Mouse (Mus musculus): ENCODE results near the gene Gm13277. TPM values are rescaled to one million over a fixed set of nuclear protein-coding genes. Genes with fewer than 3 reads are reported as not detected.
A peak's percentile ranks its signal among the peaks of the same experiment; 100 is the strongest.
"Not testable (repeated sequence)": the region's sequence is repeated elsewhere in the genome, so short reads cannot be mapped to it uniquely, and the experiment has no call there.

Gene Gm13277
- total RNA-seq, 2 experiments from 2014 or later = not detected

DNA sequence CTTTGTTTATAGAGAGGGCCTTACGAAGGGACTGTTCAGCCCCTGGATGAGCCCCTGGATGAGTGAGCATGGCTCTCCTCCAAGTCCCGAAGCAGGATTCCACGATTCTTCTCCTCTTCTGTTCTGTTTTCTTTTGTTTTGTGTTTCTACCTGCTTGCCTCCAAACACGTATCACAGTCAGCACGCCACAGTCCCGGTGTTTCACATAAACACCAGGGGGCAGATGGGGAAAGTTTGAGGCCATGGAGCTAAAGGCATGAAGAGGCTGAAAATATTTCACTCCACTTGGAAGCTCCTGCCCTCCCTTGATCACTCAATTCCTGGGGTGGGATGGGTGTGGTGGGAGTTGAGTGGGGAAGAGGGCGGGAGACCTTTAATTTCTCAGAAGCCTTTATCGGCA is 26.7 kb upstream of the Gm13277 start:
- peak; percentile 43 for TF ChIP-seq CTCF (conservative IDR thresholded peaks at IDR 0.05)
- not testable (repeated sequence) for H3K4me3 ChIP-seq, H3K27ac ChIP-seq
- peak; percentile 60 to 73 for DNase-seq (ENCODE audit: low spot score in 2 of 2)

DNA sequence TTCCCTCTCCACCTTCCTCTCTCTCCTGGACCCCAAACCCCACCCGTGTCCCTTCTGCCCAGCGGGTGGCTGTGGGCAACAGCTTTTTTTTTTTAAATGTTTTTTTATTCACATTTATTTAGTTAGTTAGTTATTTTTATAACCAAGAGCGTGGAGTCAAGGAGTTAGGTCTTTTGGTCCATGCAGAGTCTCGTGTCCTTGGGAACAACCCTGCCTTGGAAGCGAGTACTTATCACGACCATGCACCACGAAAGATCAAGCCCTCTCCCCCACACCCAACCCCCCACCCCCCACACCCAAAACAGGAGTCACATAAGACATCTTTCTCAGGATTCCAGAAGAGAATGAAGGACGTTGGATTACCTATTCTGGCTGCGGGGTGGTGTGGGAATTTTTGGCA is 26.1 kb upstream of the Gm13277 start:
- not testable (repeated sequence) for H3K27ac ChIP-seq; H3K4me3 ChIP-seq; DNase-seq (ENCODE audit: low spot score in 2 of 2)

DNA sequence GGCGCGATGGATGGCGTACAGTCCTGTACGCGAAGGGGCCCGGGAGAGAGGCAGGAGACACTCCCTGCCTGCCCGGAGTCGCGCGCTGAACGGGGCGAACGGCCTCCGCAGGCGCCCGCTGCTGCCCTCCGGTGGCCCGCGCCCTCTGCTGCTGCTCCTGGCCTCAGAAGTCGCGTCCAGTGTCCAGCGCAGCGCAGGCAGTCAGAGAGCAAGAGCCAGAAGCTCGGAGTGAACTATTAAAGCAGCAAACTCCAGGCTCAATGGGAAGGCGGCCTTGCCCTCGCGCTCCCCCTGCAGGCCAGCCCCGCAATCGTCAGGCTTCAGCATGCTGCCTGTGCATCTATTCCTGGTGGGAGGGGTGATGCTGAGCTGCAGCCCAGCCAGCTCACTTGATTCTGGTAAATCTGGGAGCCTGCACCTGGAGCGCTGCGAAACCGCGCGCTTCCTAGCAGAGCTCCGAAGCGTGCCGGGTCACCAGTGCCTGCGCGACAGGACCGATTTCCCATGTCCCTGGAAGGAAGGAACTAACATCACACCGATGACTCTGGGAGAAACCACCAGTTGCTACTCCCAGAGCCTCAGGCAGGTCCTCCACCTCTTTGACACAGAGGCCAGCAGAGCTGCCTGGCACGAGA is 24.9 kb upstream of the Gm13277 start:
- not testable (repeated sequence) for H3K27ac ChIP-seq
- TF ChIP-seq CTCF (conservative IDR thresholded peaks at IDR 0.05) = peak; percentile 71
- H3K4me3 ChIP-seq = peak overlapping the region; percentile 29; the same call in 1 of the 2 replicates
- DNase-seq (ENCODE audit: low spot score in 2 of 2) = peak; percentile 16 to 25

DNA sequence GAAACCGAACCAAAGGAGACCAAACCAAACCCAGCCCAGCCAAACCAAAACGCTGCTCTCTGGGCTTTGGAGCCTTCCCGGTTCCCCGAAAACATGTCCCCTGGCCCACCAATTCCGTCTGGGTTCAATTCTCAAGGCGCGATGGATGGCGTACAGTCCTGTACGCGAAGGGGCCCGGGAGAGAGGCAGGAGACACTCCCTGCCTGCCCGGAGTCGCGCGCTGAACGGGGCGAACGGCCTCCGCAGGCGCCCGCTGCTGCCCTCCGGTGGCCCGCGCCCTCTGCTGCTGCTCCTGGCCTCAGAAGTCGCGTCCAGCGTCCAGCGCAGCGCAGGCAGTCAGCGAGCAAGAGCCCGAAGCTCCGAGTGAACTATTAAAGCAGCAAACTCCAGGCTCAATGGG is 14.9 kb upstream of the Gm13277 start, which contains the start of gene Gm13290:
Gene Gm13290 (plus strand): TSS at position 301 of the 400 bp plus-strand sequence.
- H3K4me3 ChIP-seq; H3K27ac ChIP-seq; DNase-seq (ENCODE audit: low spot score in 2 of 2): not testable (repeated sequence)

DNA sequence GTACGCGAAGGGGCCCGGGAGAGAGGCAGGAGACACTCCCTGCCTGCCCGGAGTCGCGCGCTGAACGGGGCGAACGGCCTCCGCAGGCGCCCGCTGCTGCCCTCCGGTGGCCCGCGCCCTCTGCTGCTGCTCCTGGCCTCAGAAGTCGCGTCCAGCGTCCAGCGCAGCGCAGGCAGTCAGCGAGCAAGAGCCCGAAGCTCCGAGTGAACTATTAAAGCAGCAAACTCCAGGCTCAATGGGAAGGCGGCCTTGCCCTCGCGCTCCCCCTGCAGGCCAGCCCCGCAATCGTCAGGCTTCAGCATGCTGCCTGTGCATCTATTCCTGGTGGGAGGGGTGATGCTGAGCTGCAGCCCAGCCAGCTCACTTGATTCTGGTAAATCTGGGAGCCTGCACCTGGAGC is 11.8 kb upstream of the Gm13277 start, which contains the start of gene Gm13289:
Gene Gm13289 (plus strand): TSS at position 301 of the 400 bp plus-strand sequence.
- not testable (repeated sequence) for DNase-seq (ENCODE audit: low spot score in 2 of 2); H3K27ac ChIP-seq; H3K4me3 ChIP-seq

DNA sequence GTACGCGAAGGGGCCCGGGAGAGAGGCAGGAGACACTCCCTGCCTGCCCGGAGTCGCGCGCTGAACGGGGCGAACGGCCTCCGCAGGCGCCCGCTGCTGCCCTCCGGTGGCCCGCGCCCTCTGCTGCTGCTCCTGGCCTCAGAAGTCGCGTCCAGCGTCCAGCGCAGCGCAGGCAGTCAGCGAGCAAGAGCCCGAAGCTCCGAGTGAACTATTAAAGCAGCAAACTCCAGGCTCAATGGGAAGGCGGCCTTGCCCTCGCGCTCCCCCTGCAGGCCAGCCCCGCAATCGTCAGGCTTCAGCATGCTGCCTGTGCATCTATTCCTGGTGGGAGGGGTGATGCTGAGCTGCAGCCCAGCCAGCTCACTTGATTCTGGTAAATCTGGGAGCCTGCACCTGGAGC is 8.9 kb upstream of the Gm13277 start, which contains the start of gene Gm13272:
Gene Gm13272 (plus strand): TSS at position 301 of the 400 bp plus-strand sequence.
- not testable (repeated sequence) for H3K27ac ChIP-seq; DNase-seq (ENCODE audit: low spot score in 2 of 2); H3K4me3 ChIP-seq

DNA sequence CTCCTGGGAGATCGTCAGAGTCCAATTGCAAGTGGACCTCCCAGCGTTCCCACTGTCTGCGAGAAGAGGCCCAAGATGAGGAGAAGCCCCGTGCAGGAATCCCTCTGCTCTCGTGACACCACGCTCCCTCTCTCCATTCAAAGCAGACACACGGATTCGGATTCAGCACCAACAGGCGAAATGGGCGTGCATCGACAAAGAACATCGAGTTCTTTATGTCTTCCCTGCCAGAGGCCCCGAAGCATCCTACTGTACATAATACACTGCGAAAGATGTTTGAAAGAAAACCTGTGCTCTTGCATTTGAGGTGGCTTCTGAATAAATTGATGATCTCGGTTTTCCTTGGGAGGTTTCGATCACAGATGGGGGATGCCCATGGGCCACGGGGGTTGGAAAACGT is 8.1 kb upstream of the Gm13277 start:
- H3K4me3 ChIP-seq; DNase-seq (ENCODE audit: low spot score in 2 of 2); H3K27ac ChIP-seq: not testable (repeated sequence)

DNA sequence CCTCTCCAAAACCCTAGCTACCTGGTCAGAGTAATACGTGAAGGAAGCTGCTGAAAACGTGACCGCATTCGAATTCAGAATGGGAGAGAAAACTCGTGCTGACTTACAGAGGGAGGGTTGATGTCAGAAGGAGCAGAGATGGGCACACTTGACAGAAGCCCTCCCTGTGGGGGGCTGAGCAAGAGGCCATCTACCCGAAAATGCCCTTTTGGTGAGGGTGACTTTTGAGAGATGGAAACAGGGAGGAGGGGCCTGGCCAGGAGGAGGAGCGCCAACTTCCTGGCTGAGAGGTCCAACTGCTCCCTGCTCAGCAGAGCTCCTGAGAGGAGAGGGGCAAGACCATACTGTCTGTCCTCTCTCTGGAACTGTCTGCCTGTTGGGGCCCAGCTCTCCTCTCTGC is 6.6 kb upstream of the Gm13277 start, which contains the start of gene Ifnz:
Gene Ifnz (plus strand): TSS at position 301 of the 400 bp plus-strand sequence.
- not testable (repeated sequence) for DNase-seq (ENCODE audit: low spot score in 2 of 2); H3K4me3 ChIP-seq; H3K27ac ChIP-seq

DNA sequence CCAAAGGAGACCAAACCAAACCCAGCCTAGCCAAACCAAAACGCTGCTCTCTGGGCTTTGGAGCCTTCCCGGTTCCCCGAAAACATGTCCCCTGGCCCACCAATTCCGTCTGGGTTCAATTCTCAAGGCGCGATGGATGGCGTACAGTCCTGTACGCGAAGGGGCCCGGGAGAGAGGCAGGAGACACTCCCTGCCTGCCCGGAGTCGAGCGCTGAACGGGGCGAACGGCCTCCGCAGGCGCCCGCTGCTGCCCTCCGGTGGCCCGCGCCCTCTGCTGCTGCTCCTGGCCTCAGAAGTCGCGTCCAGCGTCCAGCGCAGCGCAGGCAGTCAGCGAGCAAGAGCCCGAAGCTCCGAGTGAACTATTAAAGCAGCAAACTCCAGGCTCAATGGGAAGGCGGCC is 6.1 kb upstream of the Gm13277 start:
- TF ChIP-seq CTCF (conservative IDR thresholded peaks at IDR 0.05) = peak; percentile 23
- not testable (repeated sequence) for DNase-seq (ENCODE audit: low spot score in 2 of 2); H3K4me3 ChIP-seq; H3K27ac ChIP-seq

DNA sequence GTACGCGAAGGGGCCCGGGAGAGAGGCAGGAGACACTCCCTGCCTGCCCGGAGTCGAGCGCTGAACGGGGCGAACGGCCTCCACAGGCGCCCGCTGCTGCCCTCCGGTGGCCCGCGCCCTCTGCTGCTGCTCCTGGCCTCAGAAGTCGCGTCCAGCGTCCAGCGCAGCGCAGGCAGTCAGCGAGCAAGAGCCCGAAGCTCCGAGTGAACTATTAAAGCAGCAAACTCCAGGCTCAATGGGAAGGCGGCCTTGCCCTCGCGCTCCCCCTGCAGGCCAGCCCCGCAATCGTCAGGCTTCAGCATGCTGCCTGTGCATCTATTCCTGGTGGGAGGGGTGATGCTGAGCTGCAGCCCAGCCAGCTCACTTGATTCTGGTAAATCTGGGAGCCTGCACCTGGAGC is 3.0 kb upstream of the Gm13277 start, which contains the start of gene Gm13276:
Gene Gm13276 (plus strand): TSS at position 301 of the 400 bp plus-strand sequence.
- not testable (repeated sequence) for DNase-seq (ENCODE audit: low spot score in 2 of 2); H3K27ac ChIP-seq; H3K4me3 ChIP-seq

DNA sequence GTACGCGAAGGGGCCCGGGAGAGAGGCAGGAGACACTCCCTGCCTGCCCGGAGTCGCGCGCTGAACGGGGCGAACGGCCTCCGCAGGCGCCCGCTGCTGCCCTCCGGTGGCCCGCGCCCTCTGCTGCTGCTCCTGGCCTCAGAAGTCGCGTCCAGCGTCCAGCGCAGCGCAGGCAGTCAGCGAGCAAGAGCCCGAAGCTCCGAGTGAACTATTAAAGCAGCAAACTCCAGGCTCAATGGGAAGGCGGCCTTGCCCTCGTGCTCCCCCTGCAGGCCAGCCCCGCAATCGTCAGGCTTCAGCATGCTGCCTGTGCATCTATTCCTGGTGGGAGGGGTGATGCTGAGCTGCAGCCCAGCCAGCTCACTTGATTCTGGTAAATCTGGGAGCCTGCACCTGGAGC is 2.8 kb downstream of the Gm13277 start, which contains the start of gene Gm13278:
Gene Gm13278 (plus strand): TSS at position 301 of the 400 bp plus-strand sequence.
- DNase-seq (ENCODE audit: low spot score in 2 of 2); H3K27ac ChIP-seq; H3K4me3 ChIP-seq: not testable (repeated sequence)

DNA sequence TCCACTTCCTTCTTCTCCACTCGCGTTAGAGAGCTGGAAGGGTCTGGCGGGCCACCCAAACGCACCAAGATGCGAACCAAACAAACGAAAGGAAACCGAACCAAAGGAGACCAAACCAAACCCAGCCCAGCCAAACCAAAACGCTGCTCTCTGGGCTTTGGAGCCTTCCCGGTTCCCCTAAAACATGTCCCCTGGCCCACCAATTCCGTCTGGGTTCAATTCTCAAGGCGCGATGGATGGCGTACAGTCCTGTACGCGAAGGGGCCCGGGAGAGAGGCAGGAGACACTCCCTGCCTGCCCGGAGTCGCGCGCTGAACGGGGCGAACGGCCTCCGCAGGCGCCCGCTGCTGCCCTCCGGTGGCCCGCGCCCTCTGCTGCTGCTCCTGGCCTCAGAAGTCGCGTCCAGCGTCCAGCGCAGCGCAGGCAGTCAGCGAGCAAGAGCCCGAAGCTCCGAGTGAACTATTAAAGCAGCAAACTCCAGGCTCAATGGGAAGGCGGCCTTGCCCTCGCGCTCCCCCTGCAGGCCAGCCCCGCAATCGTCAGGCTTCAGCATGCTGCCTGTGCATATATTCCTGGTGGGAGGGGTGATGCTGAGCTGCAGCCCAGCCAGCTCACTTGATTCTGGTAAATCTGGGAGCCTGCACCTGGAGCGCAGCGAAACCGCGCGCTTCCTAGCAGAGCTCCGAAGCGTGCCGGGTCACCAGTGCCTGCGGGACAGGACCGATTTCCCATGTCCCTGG is 5.7 kb downstream of the Gm13277 start, which contains the start of gene Gm13275:
Gene Gm13275 (plus strand): TSS at position 552 of the 740 bp plus-strand sequence.
- H3K4me3 ChIP-seq = peak within 1 kb of the TSS; percentile 14
- peak; percentile 41 to 60 for DNase-seq (ENCODE audit: low spot score in 2 of 2)
- peak; percentile 57 for TF ChIP-seq CTCF (conservative IDR thresholded peaks at IDR 0.05)
- not testable (repeated sequence) for H3K27ac ChIP-seq

DNA sequence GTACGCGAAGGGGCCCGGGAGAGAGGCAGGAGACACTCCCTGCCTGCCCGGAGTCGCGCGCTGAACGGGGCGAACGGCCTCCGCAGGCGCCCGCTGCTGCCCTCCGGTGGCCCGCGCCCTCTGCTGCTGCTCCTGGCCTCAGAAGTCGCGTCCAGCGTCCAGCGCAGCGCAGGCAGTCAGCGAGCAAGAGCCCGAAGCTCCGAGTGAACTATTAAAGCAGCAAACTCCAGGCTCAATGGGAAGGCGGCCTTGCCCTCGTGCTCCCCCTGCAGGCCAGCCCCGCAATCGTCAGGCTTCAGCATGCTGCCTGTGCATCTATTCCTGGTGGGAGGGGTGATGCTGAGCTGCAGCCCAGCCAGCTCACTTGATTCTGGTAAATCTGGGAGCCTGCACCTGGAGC is 8.7 kb downstream of the Gm13277 start, which contains the start of gene Gm13279:
Gene Gm13279 (plus strand): TSS at position 301 of the 400 bp plus-strand sequence.
- DNase-seq (ENCODE audit: low spot score in 2 of 2); H3K4me3 ChIP-seq; H3K27ac ChIP-seq: not testable (repeated sequence)

DNA sequence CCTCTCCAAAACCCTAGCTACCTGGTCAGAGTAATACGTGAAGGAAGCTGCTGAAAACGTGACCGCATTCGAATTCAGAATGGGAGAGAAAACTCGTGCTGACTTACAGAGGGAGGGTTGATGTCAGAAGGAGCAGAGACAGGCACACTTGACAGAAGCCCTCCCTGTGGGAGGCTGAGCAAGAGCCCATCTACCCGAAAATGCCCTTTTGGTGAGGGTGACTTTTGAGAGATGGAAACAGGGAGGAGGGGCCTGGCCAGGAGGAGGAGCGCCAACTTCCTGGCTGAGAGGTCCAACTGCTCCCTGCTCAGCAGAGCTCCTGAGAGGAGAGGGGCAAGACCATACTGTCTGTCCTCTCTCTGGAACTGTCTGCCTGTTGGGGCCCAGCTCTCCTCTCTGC is 10.9 kb downstream of the Gm13277 start, which contains the start of gene Gm13285:
Gene Gm13285 (plus strand): TSS at position 301 of the 400 bp plus-strand sequence.
- DNase-seq (ENCODE audit: low spot score in 2 of 2); H3K4me3 ChIP-seq; H3K27ac ChIP-seq: not testable (repeated sequence)

DNA sequence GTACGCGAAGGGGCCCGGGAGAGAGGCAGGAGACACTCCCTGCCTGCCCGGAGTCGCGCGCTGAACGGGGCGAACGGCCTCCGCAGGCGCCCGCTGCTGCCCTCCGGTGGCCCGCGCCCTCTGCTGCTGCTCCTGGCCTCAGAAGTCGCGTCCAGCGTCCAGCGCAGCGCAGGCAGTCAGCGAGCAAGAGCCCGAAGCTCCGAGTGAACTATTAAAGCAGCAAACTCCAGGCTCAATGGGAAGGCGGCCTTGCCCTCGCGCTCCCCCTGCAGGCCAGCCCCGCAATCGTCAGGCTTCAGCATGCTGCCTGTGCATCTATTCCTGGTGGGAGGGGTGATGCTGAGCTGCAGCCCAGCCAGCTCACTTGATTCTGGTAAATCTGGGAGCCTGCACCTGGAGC is 14.5 kb downstream of the Gm13277 start, which contains the start of gene Gm13287:
Gene Gm13287 (plus strand): TSS at position 301 of the 400 bp plus-strand sequence.
- H3K27ac ChIP-seq; DNase-seq (ENCODE audit: low spot score in 2 of 2); H3K4me3 ChIP-seq: not testable (repeated sequence)

DNA sequence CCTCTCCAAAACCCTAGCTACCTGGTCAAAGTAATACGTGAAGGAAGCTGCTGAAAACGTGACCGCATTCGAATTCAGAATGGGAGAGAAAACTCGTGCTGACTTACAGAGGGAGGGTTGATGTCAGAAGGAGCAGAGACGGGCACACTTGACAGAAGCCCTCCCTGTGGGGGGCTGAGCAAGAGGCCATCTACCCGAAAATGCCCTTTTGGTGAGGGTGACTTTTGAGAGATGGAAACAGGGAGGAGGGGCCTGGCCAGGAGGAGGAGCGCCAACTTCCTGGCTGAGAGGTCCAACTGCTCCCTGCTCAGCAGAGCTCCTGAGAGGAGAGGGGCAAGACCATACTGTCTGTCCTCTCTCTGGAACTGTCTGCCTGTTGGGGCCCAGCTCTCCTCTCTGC is 16.8 kb downstream of the Gm13277 start, which contains the start of gene Gm13288:
Gene Gm13288 (plus strand): TSS at position 301 of the 400 bp plus-strand sequence.
- not testable (repeated sequence) for H3K27ac ChIP-seq, H3K4me3 ChIP-seq

More for the DNA sequence above, 16.8 kb downstream of the Gm13277 start, which contains the start of gene Gm13288:
- DNase-seq (ENCODE audit: low spot score in 2 of 2) = not testable (repeated sequence)
